Mouse (Mus musculus): ENCODE data around the gene 9930021J03Rik. TPM values are rescaled to one million over a fixed set of nuclear protein-coding genes. Genes with fewer than 3 reads are reported as not detected.

The 9930021J03Rik gene
- polyA plus RNA-seq, 1 experiment: not detected

DNA sequence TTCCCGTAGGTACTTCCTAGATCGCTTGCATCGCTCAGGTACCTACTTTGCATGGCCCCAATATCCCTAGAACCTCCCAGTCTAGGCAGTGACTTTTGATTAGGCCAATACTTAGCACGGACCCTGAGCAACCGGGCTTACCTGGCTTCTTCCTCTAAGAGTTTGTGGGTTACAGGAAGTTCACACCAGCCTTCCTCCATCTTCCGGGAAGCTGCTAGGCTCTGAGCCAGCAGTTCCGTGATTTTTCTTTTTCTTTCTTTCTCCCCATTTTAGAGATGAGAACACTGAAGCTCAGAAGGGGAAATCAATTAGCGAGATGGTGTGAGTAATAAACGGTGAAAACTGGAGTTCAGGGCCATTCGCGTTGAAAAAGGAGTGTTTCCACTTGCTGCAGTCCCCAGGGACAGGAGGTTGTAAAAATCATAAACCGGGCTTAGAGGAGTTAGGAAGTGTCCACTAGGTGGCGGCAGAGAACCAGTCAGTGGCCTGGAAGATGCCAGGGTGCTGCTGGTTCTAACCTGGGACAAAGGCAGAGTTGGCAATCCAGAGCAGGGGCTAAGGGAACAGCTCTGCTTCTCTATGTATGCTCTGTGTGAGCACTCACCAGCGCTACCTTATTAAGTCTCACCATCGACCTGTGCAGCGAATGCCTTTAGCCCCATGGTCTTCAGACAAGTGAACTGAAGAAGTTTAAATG is 121.8 kb downstream of the 9930021J03Rik start:
- WGBS: 46% methylated on average over 16 of the region's 16 CpGs
- Histone ChIP-seq H3K27ac (ENCODE audit: insufficient read depth, low read depth, low read length) (no peak overlapping the region), H3K4me1 (ENCODE audit: control insufficient read depth, insufficient read depth, low read length) (no peaks in the 10 kb centered on the region), H3K4me3 (ENCODE audit: insufficient read depth, low read depth, low read length) (no peak overlapping the region)
- TF ChIP-seq CTCF (IDR thresholded peaks at IDR 0.05; ENCODE audit: insufficient read depth, low read depth, low read length) (peak; percentile 56), POLR2A (IDR thresholded peaks at IDR 0.05; ENCODE audit: insufficient read depth, low read depth, low read length) (no peak)

DNA sequence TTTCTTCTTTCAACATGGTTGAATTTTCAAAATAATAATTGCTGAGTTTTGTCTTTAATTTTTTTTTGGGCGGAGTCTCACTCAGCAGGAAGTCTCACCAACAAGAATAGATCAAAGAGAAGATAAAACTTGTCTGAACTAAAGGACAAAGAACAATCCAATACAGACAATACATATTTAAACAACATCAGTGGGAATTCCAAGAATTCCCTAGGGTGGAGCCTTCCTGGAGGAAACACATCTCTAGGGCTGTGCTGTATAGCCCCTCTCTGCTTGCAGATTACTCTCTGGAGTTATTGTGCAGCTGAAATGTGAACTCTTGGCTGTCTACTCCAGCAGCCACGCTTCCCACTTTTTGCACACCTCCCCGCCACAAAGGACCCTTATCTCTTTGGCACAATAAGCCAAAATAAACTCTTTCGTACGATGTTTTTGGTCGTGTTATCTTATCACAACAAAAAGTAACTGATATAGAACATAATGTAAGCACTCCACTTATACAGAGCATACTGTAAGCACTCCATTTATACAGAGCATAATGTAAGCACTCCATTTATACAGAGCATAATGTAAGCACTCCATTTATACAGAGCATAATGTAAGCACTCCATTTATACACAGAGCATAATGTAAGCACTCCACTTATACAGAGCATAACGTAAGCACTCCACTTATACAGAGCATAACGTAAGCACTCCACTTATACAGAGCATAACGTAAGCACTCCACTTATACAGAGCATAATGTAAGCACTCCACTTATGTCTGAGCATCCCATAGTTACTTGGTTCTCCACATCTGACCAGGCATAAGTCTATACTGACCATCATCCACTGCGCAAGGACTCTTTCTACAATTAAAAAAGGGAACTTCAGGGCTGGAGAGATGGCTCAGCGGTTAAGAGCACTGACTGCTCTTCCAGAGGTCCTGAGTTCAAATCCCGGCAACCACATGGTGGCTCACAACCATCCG is 125.3 kb downstream of the 9930021J03Rik start:
- H3K27ac ChIP-seq (ENCODE audit: insufficient read depth, low read depth, low read length): no peak overlapping the region
- WGBS: 88% methylated on average over 13 of the region's 13 CpGs
- H3K4me3 ChIP-seq (ENCODE audit: insufficient read depth, low read depth, low read length): no peak overlapping the region
- no peak for TF ChIP-seq CTCF (IDR thresholded peaks at IDR 0.05; ENCODE audit: insufficient read depth, low read depth, low read length)
- TF ChIP-seq POLR2A (IDR thresholded peaks at IDR 0.05; ENCODE audit: insufficient read depth, low read depth, low read length): no peak
- no peaks in the 10 kb centered on the region for H3K4me1 ChIP-seq (ENCODE audit: control insufficient read depth, insufficient read depth, low read length)

DNA sequence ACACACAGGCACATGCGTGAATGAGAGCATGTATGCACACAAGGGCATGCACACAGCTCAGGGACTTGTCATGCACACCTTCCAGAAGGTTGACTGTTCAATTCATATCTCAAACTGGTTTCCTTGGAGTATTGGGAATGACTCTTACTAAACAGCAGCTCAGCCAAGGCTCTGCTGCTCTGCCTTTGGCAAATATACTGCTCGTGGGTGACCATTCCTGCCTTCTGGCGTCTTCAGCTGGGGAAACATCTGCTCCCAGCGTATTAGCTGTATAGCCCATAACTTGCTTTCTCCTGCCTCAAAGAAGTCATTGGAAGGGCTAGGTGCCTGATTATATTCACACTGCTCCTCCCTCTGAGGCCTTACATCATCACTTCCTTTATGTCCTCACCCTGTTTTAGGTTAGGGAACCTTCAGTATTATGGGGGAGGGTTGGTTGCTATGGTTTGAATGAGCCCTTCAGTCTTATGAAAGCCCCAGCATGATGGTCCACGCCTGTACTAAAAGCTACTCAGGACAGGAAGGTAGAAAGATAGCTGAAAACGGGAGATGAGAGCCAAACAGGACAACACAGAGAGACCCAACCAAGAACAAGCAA is 127.5 kb downstream of the 9930021J03Rik start:
- H3K4me1 ChIP-seq (ENCODE audit: control insufficient read depth, insufficient read depth, low read length): no peaks in the 10 kb centered on the region

DNA sequence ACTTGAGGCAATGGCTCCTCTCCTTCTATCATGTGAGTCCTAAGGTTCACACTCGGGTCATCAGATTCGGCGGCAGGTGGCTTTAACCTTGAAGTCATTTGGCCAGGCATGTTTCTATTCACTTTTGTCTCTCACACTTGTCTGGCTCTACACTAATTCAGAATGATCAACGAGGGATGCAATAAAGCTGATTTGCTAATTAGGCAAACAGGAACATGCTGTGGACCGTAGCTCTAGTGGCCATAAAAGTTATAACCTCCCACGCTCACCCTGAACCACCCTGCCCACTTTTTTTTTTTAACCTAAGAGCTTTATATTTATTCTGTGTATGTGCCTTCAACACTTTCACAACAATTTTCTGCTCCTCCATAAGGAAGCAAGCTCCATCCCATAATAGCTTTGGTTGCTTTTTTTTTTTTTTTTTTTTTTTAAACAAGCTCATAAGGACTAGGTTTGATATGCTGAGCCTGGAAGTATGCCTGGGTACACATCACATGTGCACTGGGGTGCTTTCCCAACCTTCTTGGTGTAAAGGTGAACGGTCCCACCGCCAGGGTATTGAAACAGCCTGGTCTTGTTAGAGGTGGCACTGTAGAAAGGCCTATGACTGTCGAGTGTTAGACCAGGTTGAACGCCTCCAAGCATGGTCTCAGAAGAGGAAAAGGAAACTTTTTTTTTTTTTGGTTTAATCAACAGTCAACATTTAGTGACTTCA is 129.2 kb downstream of the 9930021J03Rik start:
- WGBS: 65% methylated on average over 10 of the region's 10 CpGs
- H3K27ac ChIP-seq (ENCODE audit: insufficient read depth, low read depth, low read length): no peak overlapping the region
- no peak overlapping the region for H3K4me3 ChIP-seq (ENCODE audit: insufficient read depth, low read depth, low read length)
- TF ChIP-seq POLR2A (IDR thresholded peaks at IDR 0.05; ENCODE audit: insufficient read depth, low read depth, low read length): no peak
- TF ChIP-seq CTCF (IDR thresholded peaks at IDR 0.05; ENCODE audit: insufficient read depth, low read depth, low read length): no peak
- H3K4me1 ChIP-seq (ENCODE audit: control insufficient read depth, insufficient read depth, low read length): no peaks in the 10 kb centered on the region

More for the DNA sequence above, 127.5 kb downstream of the 9930021J03Rik start:
- TF ChIP-seq POLR2A (IDR thresholded peaks at IDR 0.05; ENCODE audit: insufficient read depth, low read depth, low read length) (no peak), CTCF (IDR thresholded peaks at IDR 0.05; ENCODE audit: insufficient read depth, low read depth, low read length) (no peak)
- H3K4me3 ChIP-seq (ENCODE audit: insufficient read depth, low read depth, low read length): no peak overlapping the region
- H3K27ac ChIP-seq (ENCODE audit: insufficient read depth, low read depth, low read length): no peak overlapping the region
- WGBS: 91% methylated on average over 6 of the region's 6 CpGs

DNA sequence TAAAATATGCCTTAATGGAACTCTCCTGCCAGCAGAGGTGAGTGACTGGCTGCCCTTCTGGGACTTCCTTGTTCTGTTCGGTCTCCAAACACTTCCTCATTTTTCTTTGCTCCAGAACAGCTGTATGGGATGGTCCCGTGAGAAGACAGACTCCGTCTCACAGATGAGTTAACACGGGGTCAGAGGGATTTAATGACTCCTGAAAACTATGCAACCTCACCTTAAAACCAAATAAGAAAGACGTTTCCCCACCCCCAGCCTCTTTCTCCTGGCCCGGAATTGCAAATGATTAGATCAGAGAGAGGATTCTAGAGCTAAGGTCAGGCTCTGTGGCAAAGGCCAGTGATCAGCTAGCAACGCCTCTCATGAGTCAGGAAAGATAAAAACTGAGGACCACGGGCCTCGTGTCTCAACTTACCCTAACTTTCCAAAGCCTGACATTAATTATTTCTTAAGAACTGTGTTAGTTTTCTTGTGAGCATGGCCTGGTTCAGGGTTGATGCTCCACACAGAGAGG is 130.2 kb downstream of the 9930021J03Rik start:
- TF ChIP-seq CTCF (IDR thresholded peaks at IDR 0.05; ENCODE audit: insufficient read depth, low read depth, low read length) (no peak), POLR2A (IDR thresholded peaks at IDR 0.05; ENCODE audit: insufficient read depth, low read depth, low read length) (no peak)
- Histone ChIP-seq H3K4me1 (ENCODE audit: control insufficient read depth, insufficient read depth, low read length) (no peaks in the 10 kb centered on the region), H3K27ac (ENCODE audit: insufficient read depth, low read depth, low read length) (no peak overlapping the region), H3K4me3 (ENCODE audit: insufficient read depth, low read depth, low read length) (no peak overlapping the region)
- WGBS: 82% methylated on average over 9 of the region's 9 CpGs

DNA sequence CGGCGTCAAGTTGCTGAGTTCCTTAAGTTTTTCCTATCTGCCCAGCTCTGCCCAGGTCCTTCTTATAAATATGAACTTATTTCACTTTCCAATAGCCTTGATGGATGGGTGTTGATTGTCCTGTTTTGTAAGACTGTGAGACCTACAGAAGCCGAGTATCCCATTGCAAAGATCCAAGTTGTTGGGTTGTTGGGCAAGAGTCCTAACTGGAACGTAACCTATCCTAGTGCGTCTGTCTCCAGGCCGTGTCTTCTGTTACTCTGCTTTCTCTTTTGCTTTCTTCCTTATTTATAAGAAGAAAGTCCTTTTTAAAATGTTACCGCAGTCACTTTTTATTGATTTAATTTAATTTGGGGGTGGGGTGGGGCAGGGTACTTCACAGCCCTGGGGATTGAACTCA is 130.8 kb downstream of the 9930021J03Rik start:
- Histone ChIP-seq H3K27ac (ENCODE audit: insufficient read depth, low read depth, low read length) (no peak overlapping the region), H3K4me1 (ENCODE audit: control insufficient read depth, insufficient read depth, low read length) (no peaks in the 10 kb centered on the region), H3K4me3 (ENCODE audit: insufficient read depth, low read depth, low read length) (no peak overlapping the region)
- no peak for TF ChIP-seq CTCF (IDR thresholded peaks at IDR 0.05; ENCODE audit: insufficient read depth, low read depth, low read length)
- TF ChIP-seq POLR2A (IDR thresholded peaks at IDR 0.05; ENCODE audit: insufficient read depth, low read depth, low read length): no peak
- WGBS: 97% methylated on average over 7 of the region's 7 CpGs

DNA sequence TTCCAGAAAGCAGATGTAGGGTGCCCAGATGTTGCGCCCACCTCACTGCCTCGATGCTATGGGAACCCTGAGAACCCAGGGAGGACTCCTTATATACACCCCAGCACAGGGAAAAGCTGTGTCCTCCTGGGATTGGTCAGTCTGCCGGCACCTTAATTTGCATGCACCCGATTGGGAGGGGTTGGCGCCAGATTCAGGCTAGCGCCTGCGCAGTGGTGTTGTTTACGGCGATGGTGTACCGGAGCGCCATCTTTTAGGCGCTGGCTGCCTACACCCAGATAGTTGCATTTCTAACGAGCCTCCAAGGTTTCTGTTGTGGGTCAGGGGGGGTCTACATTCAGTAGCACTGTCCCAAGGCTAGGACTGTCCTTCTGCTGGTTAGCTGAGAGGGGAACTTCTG is 133.1 kb downstream of the 9930021J03Rik start:
- WGBS: 98% methylated on average over 13 of the region's 13 CpGs
- H3K27ac ChIP-seq (ENCODE audit: insufficient read depth, low read depth, low read length): no peak overlapping the region
- TF ChIP-seq CTCF (IDR thresholded peaks at IDR 0.05; ENCODE audit: insufficient read depth, low read depth, low read length) (no peak), POLR2A (IDR thresholded peaks at IDR 0.05; ENCODE audit: insufficient read depth, low read depth, low read length) (no peak)
- H3K4me1 ChIP-seq (ENCODE audit: control insufficient read depth, insufficient read depth, low read length): no peaks in the 10 kb centered on the region
- H3K4me3 ChIP-seq (ENCODE audit: insufficient read depth, low read depth, low read length): no peak overlapping the region

DNA sequence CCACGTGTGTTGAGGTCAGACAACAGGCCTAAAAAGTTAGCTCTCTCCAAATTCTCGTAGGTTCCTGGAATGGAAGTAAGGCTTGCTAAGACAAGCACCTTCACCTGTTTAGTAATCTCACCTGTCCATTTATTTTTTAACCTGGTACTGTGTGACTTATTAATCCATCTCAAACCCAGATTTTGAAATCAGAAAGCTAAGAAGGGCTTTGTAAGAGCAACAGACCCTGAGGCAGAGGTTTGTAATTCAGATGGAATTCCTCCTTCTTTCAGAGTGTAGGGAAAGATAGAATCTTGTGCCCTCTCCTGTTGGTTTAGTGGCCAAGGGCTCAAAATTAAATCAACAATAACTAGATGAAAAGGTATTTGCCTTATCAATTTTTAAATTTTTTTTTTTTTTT is 134.6 kb downstream of the 9930021J03Rik start:
- 90% methylated on average over 2 of the region's 2 CpGs for WGBS
- TF ChIP-seq POLR2A (IDR thresholded peaks at IDR 0.05; ENCODE audit: insufficient read depth, low read depth, low read length): no peak
- no peak for TF ChIP-seq CTCF (IDR thresholded peaks at IDR 0.05; ENCODE audit: insufficient read depth, low read depth, low read length)
- Histone ChIP-seq H3K4me3 (ENCODE audit: insufficient read depth, low read depth, low read length) (no peak overlapping the region), H3K4me1 (ENCODE audit: control insufficient read depth, insufficient read depth, low read length) (no peaks in the 10 kb centered on the region), H3K27ac (ENCODE audit: insufficient read depth, low read depth, low read length) (no peak overlapping the region)

Data from olfactory bulb, adult 2 months (tissue).